Mouse (Mus musculus) liver, embryonic 13.5 days (tissue): ENCODE data around the gene Pbx1. TPM values are rescaled to one million over a fixed set of nuclear protein-coding genes. Genes with fewer than 3 reads are reported as not detected.
A peak's percentile ranks its signal among the peaks of the same experiment; 100 is the strongest.

ENCODE experiments used
- ATAC-seq: fragments of 200-750 bp; cut with Nextera tagmentation; 2 replicates; pipeline ENCODE4 v1.8.0; 2017; ENCODE audit warnings: low read depth, mild to moderate bottlenecking, moderate number of reproducible peaks, moderate library complexity
- DNase-seq: peaks from one replicate; pipeline ENCODE4 v3.0.0; 2022
- H3K27ac ChIP-seq: fragments of 300-500 bp; sonication (generic); 2 replicates; pipeline ENCODE4 v1.5.1; 2015; ENCODE audit warnings: moderate library complexity, mild to moderate bottlenecking, inconsistent platforms
- H3K27me3 ChIP-seq: fragments of 300-500 bp; sonication (generic); 2 replicates; pipeline ENCODE4 v1.6.1; 2015; ENCODE audit warnings: mild to moderate bottlenecking, inconsistent platforms
- H3K36me3 ChIP-seq: fragments of 300-500 bp; sonication (generic); 2 replicates; pipeline ENCODE4 v1.6.1; 2015; ENCODE audit warnings: mild to moderate bottlenecking, inconsistent platforms
- H3K4me1 ChIP-seq: fragments of 300-500 bp; sonication (generic); replicated peaks from 2 replicates; pipeline ENCODE4 v1.6.1; 2015; ENCODE audit warnings: inconsistent platforms
- H3K4me2 ChIP-seq: fragments of 300-500 bp; sonication (generic); 2 replicates; pipeline ENCODE4 v1.6.1; 2015; ENCODE audit warnings: inconsistent platforms, mild to moderate bottlenecking, moderate library complexity
- H3K4me3 ChIP-seq: fragments of 300-500 bp; sonication (generic); replicated peaks from 2 replicates; pipeline ENCODE4 v1.5.1; 2015; ENCODE audit warnings: mild to moderate bottlenecking, inconsistent platforms
- H3K9ac ChIP-seq: fragments of 300-500 bp; sonication (generic); 2 replicates; pipeline ENCODE4 v1.6.1; 2015; ENCODE audit warnings: mild to moderate bottlenecking, inconsistent platforms
- H3K9me3 ChIP-seq: fragments of 300-500 bp; sonication (generic); replicated peaks from 2 replicates; pipeline ENCODE4 v1.6.1; 2016; ENCODE audit warnings: inconsistent platforms
- WGBS: fragments of 180-500 bp; shearing (Covaris S2); methylation state at CpG from one replicate; pipeline ENCODE4 v1.1.7; 2015; ENCODE audit not compliant: insufficient replicate concordance; 5-methylcytosine and 5-hydroxymethylcytosine counted together
- polyA plus RNA-seq: library from polyadenylated mRNA; unstranded; fragments of >200 nt; fragmentation: Nextera tagmentation; extraction: Ambion mirVana; gene quantifications from 2 replicates; pipeline ENCODE4 v1.2.1, GENCODE M21; 2015

Pbx1 gene
- polyA plus RNA-seq, 1 experiment from 2014 or later = 3.2 TPM

DNA sequence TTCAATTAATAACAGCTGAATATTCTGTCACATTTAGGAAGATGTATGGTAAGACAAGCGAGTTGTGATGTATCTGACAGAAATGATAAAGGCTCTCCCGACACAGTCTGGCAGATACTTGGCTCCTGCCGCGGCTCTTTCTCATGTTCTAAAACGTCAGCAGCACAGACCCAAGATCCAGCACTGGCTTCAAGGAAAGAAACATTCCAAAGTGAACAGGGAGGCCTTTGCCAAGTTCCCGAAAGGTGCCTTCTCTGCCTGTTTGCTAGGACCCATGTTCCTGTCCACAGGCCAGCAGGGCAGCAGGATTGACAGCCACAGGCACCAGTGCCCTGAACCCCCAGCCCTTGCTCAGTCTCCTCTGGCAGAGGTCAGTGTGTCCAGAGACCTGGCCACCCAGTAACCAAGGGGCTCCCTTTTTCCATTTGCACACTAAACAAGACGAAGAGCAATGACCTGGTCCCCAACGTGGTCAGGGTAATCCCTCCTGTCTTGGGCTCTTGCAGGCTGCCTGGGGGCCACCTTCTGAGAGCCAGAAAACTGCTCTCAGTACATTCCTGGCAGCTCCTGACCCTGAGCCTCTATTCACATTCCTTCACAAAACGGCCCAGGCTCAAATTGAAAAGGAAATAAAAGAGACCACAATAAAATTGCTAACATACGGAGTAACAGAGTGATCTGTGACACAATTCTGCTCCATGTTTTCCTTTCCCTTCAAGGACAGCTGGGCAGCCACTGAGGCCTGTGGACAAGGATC lies 184.9 kb downstream of the Pbx1 start:
- Histone ChIP-seq H3K4me1 (no peaks in the 10 kb centered on the region), H3K27me3 (no peaks in the 10 kb centered on the region), H3K4me3 (no peak overlapping the region), H3K36me3 (no peaks in the 10 kb centered on the region), H3K9ac (no peak overlapping the region), H3K27ac (no peak overlapping the region; the same call in 1 of the 2 replicates), H3K4me2 (no peak overlapping the region), H3K9me3 (no peaks in the 10 kb centered on the region)
- DNase-seq (no peak), ATAC-seq (no peak)
- WGBS = 60% methylated on average over 10 of the region's 10 CpGs

DNA sequence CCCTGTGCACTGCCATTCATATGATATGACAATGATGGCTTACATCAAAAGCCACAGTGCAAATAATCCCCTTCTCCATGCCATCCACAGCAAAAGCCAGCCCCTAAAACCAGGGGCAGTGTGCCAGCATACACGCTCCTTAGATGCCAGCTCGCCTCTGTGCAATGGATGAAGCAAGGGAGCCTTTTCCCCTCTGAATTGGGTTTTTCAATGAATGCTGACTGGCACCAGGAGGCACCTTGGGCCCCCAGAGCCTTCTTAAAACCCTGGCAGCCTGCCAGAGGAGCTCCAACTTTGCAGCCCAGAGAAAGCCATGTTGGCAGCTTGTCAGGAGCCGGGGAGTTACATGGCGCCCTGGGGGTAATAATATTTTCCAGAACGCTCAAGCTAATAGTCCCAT lies 186.5 kb downstream of the Pbx1 start:
- Histone ChIP-seq H3K4me1 (no peaks in the 10 kb centered on the region), H3K27me3 (no peaks in the 10 kb centered on the region), H3K4me3 (no peak overlapping the region), H3K27ac (no peak overlapping the region), H3K9ac (no peak overlapping the region), H3K9me3 (no peaks in the 10 kb centered on the region), H3K4me2 (no peak overlapping the region), H3K36me3 (no peaks in the 10 kb centered on the region)
- ATAC-seq (no peak), DNase-seq (no peak)
- WGBS = 79% methylated on average over 5 of the region's 5 CpGs

DNA sequence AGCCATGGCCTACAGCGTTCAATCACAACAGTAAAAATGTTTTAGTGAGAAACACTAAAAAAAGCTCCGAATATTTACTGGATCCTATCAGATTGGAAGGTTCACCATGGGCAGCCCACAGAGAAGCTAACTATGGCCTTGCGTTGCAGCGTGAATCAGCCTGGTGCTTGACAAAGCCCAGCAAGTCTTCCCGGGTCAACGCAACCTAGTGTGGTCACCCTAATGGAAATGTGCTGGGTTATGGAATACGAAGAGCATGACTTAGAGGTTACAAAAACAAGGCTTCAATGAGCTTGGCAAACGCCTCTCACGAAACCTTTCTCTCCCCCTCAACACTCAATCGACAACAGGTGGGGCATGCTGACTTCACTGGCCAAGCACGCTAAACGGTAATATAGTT lies 188.3 kb downstream of the Pbx1 start:
- Histone ChIP-seq H3K27me3 (no peaks in the 10 kb centered on the region), H3K4me3 (no peak overlapping the region), H3K4me2 (no peak overlapping the region), H3K36me3 (no peaks in the 10 kb centered on the region), H3K4me1 (no peaks in the 10 kb centered on the region), H3K27ac (no peak overlapping the region), H3K9me3 (no peaks in the 10 kb centered on the region), H3K9ac (no peak overlapping the region)
- DNase-seq (no peak), ATAC-seq (no peak)
- 82% methylated on average over 12 of the region's 12 CpGs for WGBS

DNA sequence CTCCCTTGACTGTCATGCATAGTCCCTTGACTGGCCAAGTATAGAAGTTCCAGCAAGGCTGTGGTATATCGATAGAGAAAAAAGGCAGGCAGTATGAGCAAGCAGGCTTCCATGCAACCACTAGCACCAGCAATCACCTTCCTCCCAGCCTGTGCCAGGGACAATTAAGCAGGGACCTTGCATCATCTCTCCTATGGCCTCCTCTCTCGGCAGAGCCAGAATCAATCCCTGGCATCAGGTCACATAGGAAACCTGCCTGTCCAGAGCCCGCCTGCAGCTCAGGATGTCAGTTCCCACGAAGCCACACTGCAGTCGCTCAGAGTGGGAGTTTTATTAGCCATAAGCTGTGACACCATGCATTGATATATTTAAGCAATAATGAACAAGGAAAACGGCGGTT lies 189.0 kb downstream of the Pbx1 start:
- Histone ChIP-seq H3K4me2 (no peak overlapping the region), H3K9ac (no peak overlapping the region), H3K4me3 (no peak overlapping the region), H3K27me3 (no peaks in the 10 kb centered on the region), H3K4me1 (no peaks in the 10 kb centered on the region), H3K36me3 (no peaks in the 10 kb centered on the region), H3K9me3 (no peaks in the 10 kb centered on the region), H3K27ac (no peak overlapping the region)
- no peak for DNase-seq
- ATAC-seq = no peak
- WGBS = 72% methylated on average over 7 of the region's 7 CpGs

DNA sequence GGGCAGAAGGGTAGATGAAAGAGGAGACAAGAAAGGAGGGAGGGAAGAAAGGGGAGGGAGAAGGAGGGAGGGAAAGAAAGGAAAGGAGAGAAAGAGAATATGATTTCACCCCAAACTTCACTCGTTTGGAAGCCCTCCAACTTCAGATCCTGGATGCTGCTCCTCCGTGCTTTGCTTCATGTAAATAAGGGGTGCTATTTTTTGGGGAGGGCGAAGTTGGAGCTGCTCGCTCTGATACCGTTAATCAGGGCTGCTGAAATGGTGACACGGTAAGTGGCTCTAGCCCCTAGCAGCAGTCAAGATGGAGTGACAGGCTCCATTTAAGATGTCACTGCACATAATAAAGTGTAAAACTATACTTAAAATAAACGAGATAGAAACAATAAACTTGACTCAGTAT lies 190.8 kb downstream of the Pbx1 start:
- H3K9me3 ChIP-seq = no peaks in the 10 kb centered on the region
- no peaks in the 10 kb centered on the region for H3K36me3 ChIP-seq
- no peak overlapping the region for H3K4me2 ChIP-seq
- WGBS = 39% methylated on average over 7 of the region's 7 CpGs
- H3K27me3 ChIP-seq = no peaks in the 10 kb centered on the region
- H3K27ac ChIP-seq = no peak overlapping the region
- H3K4me1 ChIP-seq = no peaks in the 10 kb centered on the region
- H3K9ac ChIP-seq = no peak overlapping the region
- no peak overlapping the region for H3K4me3 ChIP-seq
- ATAC-seq (no peak), DNase-seq (no peak)

DNA sequence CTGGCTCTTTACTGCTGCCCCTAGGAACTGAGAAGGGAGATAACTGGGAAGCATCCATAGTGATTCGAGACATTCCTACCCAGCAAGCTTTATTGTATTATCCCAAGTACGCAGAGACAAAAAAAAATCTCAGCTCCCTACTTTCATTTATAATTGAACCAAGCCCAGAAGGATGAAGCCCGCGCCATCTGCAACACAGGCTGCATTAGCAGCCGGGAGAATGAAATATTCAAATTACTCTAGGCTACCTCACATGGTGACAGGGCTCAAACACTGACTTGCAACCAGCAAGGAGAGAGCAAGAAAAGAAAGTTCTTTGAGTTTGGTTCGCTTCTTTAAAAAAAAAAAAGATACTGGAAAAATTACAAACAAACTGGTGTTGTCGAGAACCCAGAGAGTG lies 191.2 kb downstream of the Pbx1 start:
- H3K27ac ChIP-seq = no peak overlapping the region
- ATAC-seq (no peak), DNase-seq (no peak)
- no peaks in the 10 kb centered on the region for H3K36me3 ChIP-seq
- H3K9ac ChIP-seq = no peak overlapping the region
- H3K4me1 ChIP-seq = no peaks in the 10 kb centered on the region
- no peak overlapping the region for H3K4me2 ChIP-seq
- WGBS = 63% methylated on average over 7 of the region's 7 CpGs
- H3K27me3 ChIP-seq = no peaks in the 10 kb centered on the region
- H3K4me3 ChIP-seq = no peak overlapping the region
- H3K9me3 ChIP-seq = no peaks in the 10 kb centered on the region

DNA sequence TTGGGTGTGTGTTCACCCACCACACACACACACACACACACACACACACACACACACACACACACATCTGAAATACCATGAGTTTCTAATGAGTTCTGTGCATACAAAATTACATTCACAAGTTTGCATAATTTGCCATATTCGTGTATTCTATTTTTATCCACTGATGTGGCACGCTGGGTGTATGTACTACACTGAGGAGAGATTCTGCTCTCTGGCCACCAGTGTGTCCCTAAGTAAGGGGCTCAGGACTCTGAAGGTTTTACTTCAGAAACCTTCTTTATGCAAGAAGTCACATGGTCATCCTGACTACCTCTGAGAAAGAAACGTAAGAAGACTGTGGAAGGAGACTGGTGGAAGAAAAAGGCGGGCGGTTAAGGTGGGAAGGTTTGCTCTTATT lies 191.7 kb downstream of the Pbx1 start:
- H3K36me3 ChIP-seq = no peaks in the 10 kb centered on the region
- H3K4me1 ChIP-seq = no peaks in the 10 kb centered on the region
- H3K4me3 ChIP-seq = no peak overlapping the region
- no peaks in the 10 kb centered on the region for H3K27me3 ChIP-seq
- no peak for ATAC-seq
- H3K9me3 ChIP-seq = no peaks in the 10 kb centered on the region
- H3K4me2 ChIP-seq = no peak overlapping the region
- no peak overlapping the region for H3K27ac ChIP-seq
- DNase-seq = no peak
- H3K9ac ChIP-seq = no peak overlapping the region
- WGBS = 75% methylated on average over 5 of the region's 5 CpGs

DNA sequence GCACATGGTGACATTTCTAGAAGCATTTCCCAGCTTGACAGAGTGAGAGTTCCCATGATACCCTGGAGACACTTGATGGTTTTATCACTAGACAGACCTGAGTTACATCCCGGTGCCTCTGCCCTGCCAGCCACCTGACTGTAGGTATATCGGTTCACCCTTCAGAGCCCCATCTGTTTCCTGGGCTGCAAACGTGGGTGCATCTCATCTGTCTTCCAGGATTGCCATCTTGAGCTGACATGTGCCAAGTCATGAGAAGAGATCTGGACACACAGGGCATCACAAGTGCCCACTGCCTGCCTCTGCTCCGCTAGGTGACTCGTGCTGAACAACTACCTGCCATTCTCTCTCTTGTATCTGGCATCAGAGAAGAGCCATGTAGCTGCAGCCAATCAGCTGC lies 196.0 kb downstream of the Pbx1 start:
- H3K9me3 ChIP-seq = no peaks in the 10 kb centered on the region
- no peak overlapping the region for H3K9ac ChIP-seq
- no peaks in the 10 kb centered on the region; the same call in 1 of the 2 replicates for H3K4me1 ChIP-seq
- H3K27ac ChIP-seq = no peak overlapping the region
- no peaks in the 10 kb centered on the region for H3K36me3 ChIP-seq
- WGBS = 64% methylated on average over 5 of the region's 5 CpGs
- no peak for ATAC-seq
- H3K4me3 ChIP-seq = no peak overlapping the region
- no peak for DNase-seq
- no peak overlapping the region for H3K4me2 ChIP-seq
- H3K27me3 ChIP-seq = no peaks in the 10 kb centered on the region

DNA sequence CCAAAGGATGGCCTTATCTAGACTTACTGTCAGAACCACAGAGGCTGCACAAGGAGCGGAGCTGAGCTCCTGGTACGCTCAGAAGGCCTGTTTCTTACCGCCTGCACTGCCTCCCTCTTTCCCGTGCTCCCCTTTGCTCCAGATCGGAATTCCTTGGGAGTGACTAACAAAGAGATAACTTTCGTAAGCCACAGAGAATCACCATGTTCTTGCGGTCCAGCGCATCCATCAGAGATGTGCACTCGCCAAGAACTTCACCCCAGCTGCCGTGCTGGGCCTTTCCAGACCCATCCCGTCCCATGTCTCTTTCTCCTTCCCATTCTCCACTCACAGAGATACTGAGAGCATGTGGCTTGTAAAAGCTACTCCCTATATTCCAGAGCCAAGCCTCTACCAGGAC lies 197.7 kb downstream of the Pbx1 start:
- H3K4me3 ChIP-seq = no peak overlapping the region
- no peaks in the 10 kb centered on the region for H3K27me3 ChIP-seq
- no peaks in the 10 kb centered on the region for H3K9me3 ChIP-seq
- H3K36me3 ChIP-seq = no peaks in the 10 kb centered on the region
- no peak overlapping the region for H3K27ac ChIP-seq
- H3K4me2 ChIP-seq = no peak overlapping the region
- WGBS = 72% methylated on average over 11 of the region's 11 CpGs
- ATAC-seq (no peak), DNase-seq (no peak)
- no peak overlapping the region for H3K9ac ChIP-seq
- no peaks in the 10 kb centered on the region; the same call in 1 of the 2 replicates for H3K4me1 ChIP-seq

DNA sequence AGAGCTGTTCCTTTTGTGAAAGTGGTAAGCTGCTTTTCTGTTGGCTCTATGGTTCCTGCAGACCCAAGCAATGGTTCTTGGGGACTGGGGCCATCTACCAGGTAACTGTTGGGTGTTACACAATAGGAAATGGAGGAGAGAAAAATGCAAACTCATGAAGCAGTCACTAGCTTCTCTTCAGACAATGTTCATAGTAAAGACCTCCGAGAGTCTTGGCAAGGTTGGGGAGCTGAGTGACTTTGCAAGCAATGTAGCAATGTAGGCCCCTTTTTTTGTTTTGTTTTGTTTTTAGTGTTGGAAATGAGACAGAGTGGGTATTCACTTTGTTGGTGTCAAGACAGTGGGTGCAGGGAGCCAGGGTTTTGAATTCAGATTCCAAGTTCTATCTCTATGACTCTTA lies 198.9 kb downstream of the Pbx1 start:
- ATAC-seq (no peak), DNase-seq (no peak)
- Histone ChIP-seq H3K9ac (no peak overlapping the region), H3K4me1 (no peaks in the 10 kb centered on the region; the same call in 1 of the 2 replicates), H3K4me2 (no peak overlapping the region), H3K36me3 (no peaks in the 10 kb centered on the region), H3K27ac (no peak overlapping the region), H3K4me3 (no peak overlapping the region), H3K27me3 (no peaks in the 10 kb centered on the region), H3K9me3 (no peaks in the 10 kb centered on the region)
- WGBS = 59% methylated on average over 1 of the region's 1 CpGs

DNA sequence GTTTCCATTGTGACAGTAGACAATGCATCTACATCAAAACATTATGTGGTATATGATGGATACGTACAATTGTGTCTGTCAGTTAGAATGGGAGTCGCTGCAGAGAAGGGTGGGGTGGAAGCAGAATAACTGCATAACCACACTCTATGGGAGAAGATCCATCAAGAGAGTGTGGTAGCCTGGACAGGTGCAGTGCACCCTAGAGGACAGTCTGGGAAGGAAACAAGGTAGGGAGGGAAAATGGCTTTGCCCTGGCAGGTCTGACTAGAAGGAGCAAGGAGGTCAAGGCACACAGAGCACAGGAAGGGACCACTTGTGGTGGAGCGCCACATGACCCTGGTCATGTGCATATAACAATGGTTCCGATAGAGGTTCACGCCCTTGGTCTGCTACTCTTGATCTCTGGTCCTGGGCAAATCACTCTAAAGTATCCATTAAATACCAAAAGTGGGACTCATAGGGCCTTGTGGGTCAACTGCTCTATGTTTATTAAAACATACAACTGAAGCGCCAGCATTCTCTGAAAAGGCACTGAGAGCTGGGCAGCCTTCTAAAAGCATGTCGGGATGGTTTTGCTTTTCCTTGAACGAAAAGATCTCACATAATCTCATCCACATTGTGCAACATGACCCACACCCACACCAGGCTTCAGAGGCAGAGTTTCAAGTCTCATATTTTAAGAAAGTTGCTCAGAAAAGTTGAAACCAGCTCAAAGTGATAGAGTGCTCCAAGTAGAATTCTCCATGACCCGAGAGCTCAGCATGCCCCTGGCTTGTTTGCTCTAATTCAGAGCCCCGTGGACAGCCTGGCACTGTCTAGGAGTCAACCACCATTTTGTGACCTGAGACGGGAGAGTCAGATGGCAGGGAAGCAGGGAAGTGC lies 200.3 kb downstream of the Pbx1 start:
- Histone ChIP-seq H3K27ac (no peak overlapping the region), H3K9ac (no peak overlapping the region), H3K9me3 (no peaks in the 10 kb centered on the region), H3K27me3 (no peaks in the 10 kb centered on the region), H3K36me3 (no peaks in the 10 kb centered on the region), H3K4me1 (no peaks in the 10 kb centered on the region; the same call in 1 of the 2 replicates), H3K4me2 (no peak overlapping the region), H3K4me3 (no peak overlapping the region)
- DNase-seq = no peak
- WGBS = 75% methylated on average over 11 of the region's 11 CpGs
- peak; percentile 31; the same call in 1 of the 2 replicates for ATAC-seq
